Mouse (Mus musculus): ENCODE measurements around the gene Tesk1.

- no peak for TF ChIP-seq POLR2A (IDR thresholded peaks at IDR 0.05; ENCODE audit: insufficient read length, low read depth)
- no peak for TF ChIP-seq USF1 (IDR thresholded peaks at IDR 0.05; ENCODE audit: low read depth)
- TF ChIP-seq E2F4 (IDR thresholded peaks at IDR 0.05; ENCODE audit: insufficient read depth), result no peak
- no peak for TF ChIP-seq MAX (IDR thresholded peaks at IDR 0.05; ENCODE audit: low read depth)
- TF ChIP-seq SRF (IDR thresholded peaks at IDR 0.05; ENCODE audit: control insufficient read depth, insufficient read length, low read depth), result no peak
- TF ChIP-seq CEBPB (IDR thresholded peaks at IDR 0.05; ENCODE audit: insufficient read depth, poor library complexity, severe bottlenecking), result no peak
- TF ChIP-seq MYOG (IDR thresholded peaks at IDR 0.05; ENCODE audit: control insufficient read depth in 1 of 3, insufficient read depth in 1 of 3, insufficient read length in 2 of 3, low read depth in 2 of 3), result no peak
- no peak for TF ChIP-seq TCF3 (IDR thresholded peaks at IDR 0.05; ENCODE audit: insufficient read length, low read depth)
- TF ChIP-seq POLR2AphosphoS2 (IDR thresholded peaks at IDR 0.05; ENCODE audit: insufficient read length, low read depth), result no peak
Measured at GRCm38 (mm10) chr4:43427501-43428179, 14.1 kb upstream of the Tesk1 start.

Measured in myocyte (in vitro differentiated cells).